24 mouse cellular contexts compared by ENCODE assay signal in genomic region chr7:73508688-73509087, GRCm38 (mm10). TPM values are rescaled to one million over a fixed set of nuclear protein-coding genes. Genes with fewer than 3 reads are reported as not detected.
DNase-seq lines count a peak whose midpoint lies in the region; ATAC-seq and TF ChIP-seq lines count a peak whose summit lies in the region.
"Had no signal": no experiment of that assay in that cellular context is flagged by ENCODE, and none has a peak within 500 bp of the region (broad histone marks: within the 10 kb centered on the region; RNA-seq: fewer than 3 reads in every experiment).

No protein-coding gene starts in this region.

- H3K4me2 ChIP-seq in heart, embryonic 11.5 days, result no peak overlapping the region
- H3K4me2 ChIP-seq in hindbrain, embryonic 13.5 days, result no peak overlapping the region
- H3K4me2 ChIP-seq in hindbrain, postnatal 0 days (ENCODE audit: low read depth, low read length), result no peak overlapping the region
- H3K4me2 ChIP-seq: embryonic facial prominence, embryonic 12.5 days; embryonic facial prominence, embryonic 15.5 days; heart, embryonic 15.5 days had no signal

- CTCF ChIA-PET in Patski (lab: Charles Lee), result interaction anchor here (0.8 kb wide), 1 partner anchor 15 kb away, joined by 3 read pairs; no protein-coding TSS in a partner anchor

- intact Hi-C loops in heart, postnatal 14 days (cut with DNase I), result no loop called here

- H3K9ac ChIP-seq in heart, embryonic 11.5 days (ENCODE audit: low read depth, low read length), result no peak overlapping the region
- no peak overlapping the region for H3K9ac ChIP-seq in hindbrain, embryonic 13.5 days
- no peak overlapping the region for H3K9ac ChIP-seq in hindbrain, postnatal 0 days (replicated peaks; ENCODE audit: low read length)
- H3K9ac ChIP-seq: embryonic facial prominence, embryonic 12.5 days; embryonic facial prominence, embryonic 15.5 days; heart, embryonic 15.5 days had no signal

- no peak for TF ChIP-seq CTCF in hindbrain, postnatal 0 days (IDR thresholded peaks at IDR 0.05; ENCODE audit: low read depth)
- no peak for TF ChIP-seq CTCF in Patski (IDR thresholded peaks at IDR 0.05)

- H3K9me3 ChIP-seq in heart, embryonic 11.5 days (replicated peaks; ENCODE audit: control insufficient read depth, low read length), result no peaks in the 10 kb centered on the region
- H3K9me3 ChIP-seq in hindbrain, embryonic 13.5 days, result no peaks in the 10 kb centered on the region
- no peaks in the 10 kb centered on the region for H3K9me3 ChIP-seq in hindbrain, postnatal 0 days (ENCODE audit: low read length)
- H3K9me3 ChIP-seq: embryonic facial prominence, embryonic 12.5 days; embryonic facial prominence, embryonic 15.5 days; heart, embryonic 15.5 days; hindbrain, embryonic 10.5 days had no signal

- no peaks in the 10 kb centered on the region for H3K4me1 ChIP-seq in heart, embryonic 11.5 days (ENCODE audit: control insufficient read depth, insufficient read depth, low read length)
- H3K4me1 ChIP-seq in hindbrain, embryonic 13.5 days (replicated peaks), result no peaks in the 10 kb centered on the region
- H3K4me1 ChIP-seq in hindbrain, postnatal 0 days (ENCODE audit: insufficient read depth, low read length), result no peaks in the 10 kb centered on the region
- H3K4me1 ChIP-seq: embryonic facial prominence, embryonic 12.5 days; embryonic facial prominence, embryonic 15.5 days; hindbrain, embryonic 10.5 days had no signal

- POLR2A ChIA-PET in Patski (lab: Charles Lee), result interaction anchor here (1.1 to 1.8 kb wide), 2 partner anchors 9 to 11 kb away, joined by 3 to 5 read pairs; no protein-coding TSS in a partner anchor

- no peak for ATAC-seq in heart, embryonic 11.5 days (replicated peaks; ENCODE audit: insufficient number of reproducible peaks, low FRiP score, low TSS enrichment)
- no peak for ATAC-seq in hindbrain, embryonic 13.5 days (ENCODE audit: low FRiP score)
- ATAC-seq in hindbrain, postnatal 0 days, result no peak
- peak; percentile 57 for ATAC-seq in Patski
- ATAC-seq: CD4-positive, CD25-positive, alpha-beta regulatory T cell, adult 4 months; forebrain, embryonic 14.5 days; hindbrain, embryonic 16.5 days; inflammation-experienced regulatory T-cells, adult 6 months; intestine, embryonic 16.5 days had no signal

- peak overlapping the region; percentile 22; the same call in 1 of the 2 replicates for H3K27ac ChIP-seq in heart, embryonic 11.5 days (ENCODE audit: low read depth, low read length)
- H3K27ac ChIP-seq in hindbrain, embryonic 13.5 days, result peak overlapping the region; percentile 20
- no peak overlapping the region for H3K27ac ChIP-seq in hindbrain, postnatal 0 days
- H3K27ac ChIP-seq: embryonic facial prominence, embryonic 12.5 days; embryonic facial prominence, embryonic 15.5 days; heart, embryonic 15.5 days; hindbrain, embryonic 10.5 days had no signal

- WGBS in heart, embryonic 11.5 days (ENCODE audit: insufficient replicate concordance), result 93% methylated on average over 2 of the region's 2 CpGs
- WGBS in hindbrain, embryonic 13.5 days, result 84% methylated on average over 2 of the region's 2 CpGs
- WGBS in hindbrain, postnatal 0 days, result 60% methylated on average over 2 of the region's 2 CpGs

- H3K36me3 ChIP-seq in heart, embryonic 11.5 days (ENCODE audit: control insufficient read depth, insufficient read depth, low read length), result peaks cover 54% of the 10 kb centered on the region
- peaks cover 72% of the 10 kb centered on the region for H3K36me3 ChIP-seq in hindbrain, embryonic 13.5 days
- H3K36me3 ChIP-seq in hindbrain, postnatal 0 days (ENCODE audit: insufficient read depth, low read length), result peaks cover 25% of the 10 kb centered on the region; the same call in 1 of the 2 replicates

- in situ Hi-C loops in Patski (cut with MboI; ENCODE audit: low pct_unique_long_range_greater_than_20kb), result no loop called here

- no peak overlapping the region for H3K4me3 ChIP-seq in heart, embryonic 11.5 days (ENCODE audit: low read depth, low read length)
- H3K4me3 ChIP-seq in hindbrain, embryonic 13.5 days, result no peak overlapping the region
- H3K4me3 ChIP-seq in hindbrain, postnatal 0 days (ENCODE audit: low read length), result no peak overlapping the region
- H3K4me3 ChIP-seq: embryonic facial prominence, embryonic 12.5 days; embryonic facial prominence, embryonic 15.5 days; heart, embryonic 15.5 days; hindbrain, embryonic 10.5 days had no signal

- H3K27me3 ChIP-seq in heart, embryonic 11.5 days (ENCODE audit: control insufficient read depth, insufficient read depth, low read length), result no peaks in the 10 kb centered on the region
- no peaks in the 10 kb centered on the region for H3K27me3 ChIP-seq in hindbrain, embryonic 13.5 days
- no peaks in the 10 kb centered on the region for H3K27me3 ChIP-seq in hindbrain, postnatal 0 days (ENCODE audit: insufficient read depth, low read length)
- no peaks in the 10 kb centered on the region for H3K27me3 ChIP-seq in Patski
- H3K27me3 ChIP-seq: embryonic facial prominence, embryonic 12.5 days; embryonic facial prominence, embryonic 15.5 days; heart, embryonic 15.5 days had no signal

- no peak for DNase-seq in heart, postnatal 14 days
- DNase-seq in hindbrain, postnatal 0 days (ENCODE audit: low spot score), result no peak
- DNase-seq in Muller cell, postnatal 12 days (ENCODE audit: inconsistent ontology term), result peak; percentile 85
- no peak for DNase-seq in Patski (ENCODE audit: low read depth, low spot score)
- DNase-seq: adrenal gland, postnatal 10 days; adrenal gland, postnatal 36 days; cerebellum, adult 11 months; cerebellum, adult 2 months; cerebellum, adult 9-11 months; cerebellum, postnatal 25 days; gastrocnemius, postnatal 25 days; heart, adult 18-20 months; kidney, adult 18-20 months had no signal

RNA-seq across cellular contexts. Expression of gene Chd2, which starts 32.9 kb away (rescaled TPM):
- polyA plus RNA-seq in heart, embryonic 11.5 days (2014; fragmentation: Nextera tagmentation; extraction: Ambion mirVana), result 43.6 and 45.6 TPM in 2 replicates
- 10 to 100 TPM; 46.4 to 56.0 TPM for total RNA-seq in heart, postnatal 14 days (2021)
- 44.7 and 53.5 TPM in 2 replicates for polyA plus RNA-seq in hindbrain, embryonic 13.5 days (2015; fragmentation: Nextera tagmentation; extraction: Ambion mirVana)
- total RNA-seq in hindbrain, postnatal 0 days (2014; rRNA removed), result 33.4 and 35.2 TPM in 2 replicates
- 36.1 and 40.7 TPM in 2 replicates for polyA plus RNA-seq in hindbrain, postnatal 0 days (2015; fragmentation: Nextera tagmentation; extraction: Ambion mirVana)
- 23.4 TPM for polyA plus RNA-seq in Patski (2021)
